Mouse (Mus musculus) large intestine, adult 2 months (tissue): ENCODE measurements around the gene Rasgef1a. TPM values are rescaled to one million over a fixed set of nuclear protein-coding genes. Genes with fewer than 3 reads are reported as not detected.
A peak's percentile ranks its signal among the peaks of the same experiment; 100 is the strongest.

ENCODE experiments used
- DNase-seq: peaks from one replicate; pipeline ENCODE4 v3.0.0-alpha.2; 2012; ENCODE audit warnings: low read depth, low spot score
- WGBS: fragments of 180-500 bp; shearing (Covaris S2); methylation state at CpG from one replicate; pipeline ENCODE4 v1.1.7; 2018; 5-methylcytosine and 5-hydroxymethylcytosine counted together
- polyA plus RNA-seq: library from polyadenylated mRNA; depleted of rRNA; stranded (reverse); fragments of >200 nt; gene quantifications from 2 replicates; pipeline ENCODE4 v1.2.3, GENCODE M21; 2012; rRNA removed

Rasgef1a gene
- polyA plus RNA-seq, 1 experiment, result 0.21 TPM

DNA sequence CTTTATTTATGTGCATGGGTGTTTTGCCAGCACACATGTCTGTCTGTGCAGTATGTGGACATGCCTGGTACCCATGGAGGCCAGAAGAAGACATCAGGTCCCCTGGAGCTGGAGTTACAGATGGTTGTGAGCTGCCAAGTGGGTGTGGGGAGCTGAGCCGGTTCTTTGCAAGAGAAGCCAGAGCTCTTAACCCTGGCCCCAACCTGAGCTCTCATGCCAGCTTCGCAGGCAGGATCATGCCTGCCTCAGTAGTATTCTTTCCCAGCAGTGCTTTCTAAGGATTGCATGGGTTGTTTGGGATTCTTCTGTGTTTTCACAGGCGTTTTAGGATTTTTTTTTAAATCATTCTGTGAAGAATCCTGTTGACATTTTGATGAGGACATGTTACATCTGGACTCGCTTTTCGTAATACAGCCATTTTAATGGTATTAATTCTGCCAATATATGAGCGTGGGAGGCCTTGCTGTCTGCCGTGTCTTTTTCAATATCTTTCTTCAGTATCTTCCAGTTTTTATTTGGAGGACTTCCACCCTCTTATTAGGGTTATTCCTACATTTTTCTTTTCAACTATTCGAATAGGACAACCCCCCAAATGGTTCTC lies 86.6 kb downstream of the Rasgef1a start:
- WGBS, result 62% methylated on average over 8 of the region's 8 CpGs
- no peak for DNase-seq

DNA sequence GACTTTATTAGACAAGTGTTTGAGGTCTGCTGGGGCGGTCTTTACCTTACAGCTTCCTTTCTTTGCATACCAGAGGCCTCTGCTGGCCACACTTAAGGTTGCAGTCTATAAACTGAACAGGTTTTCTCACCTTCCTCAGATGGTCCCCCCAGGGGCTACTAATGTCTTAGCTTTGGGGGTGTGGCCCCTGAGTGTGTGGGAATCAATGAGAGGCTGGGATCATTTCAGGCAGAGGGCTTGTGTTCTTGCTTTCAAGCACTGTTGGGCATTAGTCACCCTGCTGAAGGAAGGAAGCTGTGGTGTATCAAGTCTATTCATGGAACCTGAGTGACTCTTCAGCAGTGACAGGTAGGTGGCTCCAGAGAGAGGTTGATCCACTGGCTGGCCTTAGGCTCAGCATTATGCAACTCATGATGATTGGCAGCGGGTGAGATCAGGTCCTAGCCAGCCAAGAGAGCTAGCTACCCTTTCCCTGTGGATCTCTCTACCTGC lies 88.1 kb downstream of the Rasgef1a start:
- no peak for DNase-seq
- WGBS, result 36% methylated on average over 2 of the region's 2 CpGs

DNA sequence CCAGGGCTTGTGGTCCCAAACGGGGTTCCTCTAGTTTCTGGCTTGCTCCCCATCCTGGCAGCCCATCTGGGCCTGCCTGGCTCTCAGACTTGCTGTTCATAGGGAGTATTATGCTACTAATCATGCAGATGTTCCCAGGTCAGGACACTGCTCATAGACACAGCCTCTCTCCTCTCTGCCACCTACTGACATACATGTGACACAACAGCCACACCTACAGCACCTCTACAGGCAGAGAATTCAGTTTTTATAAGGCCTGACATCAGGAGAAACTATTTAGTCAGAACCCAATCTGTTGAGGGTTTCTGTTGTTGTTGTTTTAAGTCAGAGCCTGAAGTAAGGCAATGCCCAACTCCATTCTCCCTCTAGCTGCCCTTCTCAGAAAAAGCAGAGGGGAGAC lies 100.6 kb downstream of the Rasgef1a start:
- WGBS, result 50% methylated on average over 1 of the region's 1 CpGs
- no peak for DNase-seq

DNA sequence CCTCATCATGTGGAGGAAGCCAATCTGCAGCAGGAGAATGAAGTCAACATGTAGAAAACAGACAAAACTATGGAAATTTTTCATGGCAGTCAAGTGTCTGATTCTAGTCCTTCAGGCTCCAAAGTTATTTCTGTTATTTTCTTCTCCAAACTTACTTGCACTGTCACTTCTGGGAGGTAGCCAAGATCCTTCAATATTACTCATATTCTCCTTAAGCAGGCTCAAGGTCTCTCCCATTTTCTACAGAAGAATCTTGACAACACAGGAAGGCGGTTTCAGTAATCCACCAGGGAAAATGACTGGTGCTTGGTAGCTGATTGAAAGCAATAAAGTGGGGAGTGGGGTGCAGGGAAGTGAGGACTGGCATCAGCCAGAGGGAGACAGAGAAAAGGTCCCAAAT lies 111.5 kb downstream of the Rasgef1a start:
- DNase-seq, result no peak
- 80% methylated on average over 1 of the region's 1 CpGs for WGBS

DNA sequence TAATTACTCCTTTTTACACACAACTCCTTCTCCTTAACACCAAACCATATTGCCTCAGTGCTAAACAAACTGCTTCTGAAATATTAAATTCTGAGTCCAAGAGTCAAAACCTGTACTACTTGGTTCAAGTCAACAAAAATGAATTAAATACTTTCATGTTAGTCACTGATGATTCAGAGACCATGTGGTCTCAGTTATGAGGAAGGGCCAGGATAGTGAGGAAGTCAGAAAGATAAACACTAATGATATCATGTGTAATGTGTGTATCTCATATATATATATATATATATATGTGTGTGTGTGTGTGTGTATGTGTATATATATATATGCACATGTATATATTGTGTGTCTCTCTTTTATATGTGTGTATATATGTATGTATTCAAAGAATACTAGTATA lies 115.3 kb downstream of the Rasgef1a start:
- no peak for DNase-seq

DNA sequence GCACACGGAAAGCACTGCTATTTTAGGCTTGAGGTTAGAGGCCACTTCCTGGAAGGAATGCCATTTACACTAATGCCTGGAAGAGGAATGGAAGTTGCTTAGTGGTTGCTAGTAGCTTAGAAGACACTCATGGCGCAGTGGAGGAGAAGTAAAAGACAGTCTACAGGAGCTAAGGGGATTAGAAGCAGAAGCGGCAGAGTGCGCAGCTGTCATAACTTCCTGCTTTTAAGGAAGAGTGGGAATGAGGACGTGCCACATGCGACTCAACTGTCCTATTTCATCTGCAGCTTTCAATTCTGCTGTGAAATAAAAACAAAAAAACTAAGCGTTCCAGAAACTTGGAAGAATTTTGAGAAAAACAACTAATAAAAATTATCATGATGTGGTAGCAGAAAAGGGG lies 116.0 kb downstream of the Rasgef1a start:
- 86% methylated on average over 7 of the region's 7 CpGs for WGBS
- no peak for DNase-seq

DNA sequence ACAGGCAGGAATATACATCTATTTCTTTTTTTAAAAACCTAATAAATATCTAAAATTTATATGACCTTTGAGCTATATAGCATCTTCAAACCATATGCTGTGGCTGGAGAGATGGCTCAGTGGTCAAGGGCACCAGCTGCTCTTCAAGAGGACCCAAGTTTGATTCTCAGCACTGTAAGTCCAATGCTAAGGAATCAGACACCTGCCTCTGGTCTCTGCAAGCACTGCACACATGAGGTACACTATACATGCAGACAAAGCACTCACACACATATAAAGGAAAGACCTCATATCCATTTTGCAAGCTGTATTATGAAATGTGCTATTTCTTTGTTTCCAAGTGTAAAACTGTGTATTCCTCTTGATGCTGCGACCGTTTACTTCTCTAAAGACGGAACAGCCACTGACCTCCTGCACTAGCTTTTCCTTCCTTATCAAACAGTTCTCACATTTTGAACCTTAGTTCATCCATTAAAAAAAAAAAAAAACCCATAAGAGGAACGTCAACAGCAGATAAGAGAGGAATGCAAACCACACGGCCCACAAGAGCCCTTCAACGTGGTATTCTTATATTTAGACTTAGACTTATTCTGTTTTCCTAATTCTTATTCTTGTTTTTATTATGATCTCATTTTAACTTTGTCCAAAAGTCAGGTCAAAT lies 116.7 kb downstream of the Rasgef1a start:
- no peak for DNase-seq
- WGBS, result 55% methylated on average over 6 of the region's 6 CpGs

DNA sequence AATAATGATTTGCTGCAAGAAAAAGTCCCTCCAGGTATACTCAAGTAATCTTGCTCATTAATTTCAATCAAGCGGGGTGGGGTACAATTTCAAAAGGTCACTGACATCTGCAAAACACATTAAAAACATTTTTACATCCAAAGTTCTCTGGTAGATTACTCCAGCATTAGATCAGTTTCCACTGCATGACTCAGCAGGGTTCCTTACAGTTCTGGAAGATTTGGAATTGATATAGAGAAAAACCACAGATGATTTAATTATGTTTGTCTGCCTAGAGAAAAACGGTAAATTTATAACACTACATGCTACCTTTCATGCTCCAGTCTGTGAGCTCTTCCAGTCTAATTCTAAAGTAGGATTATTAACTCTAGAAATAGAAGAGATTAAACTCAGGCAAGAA lies 118.8 kb downstream of the Rasgef1a start:
- 52% methylated on average over 2 of the region's 2 CpGs for WGBS
- DNase-seq, result no peak

DNA sequence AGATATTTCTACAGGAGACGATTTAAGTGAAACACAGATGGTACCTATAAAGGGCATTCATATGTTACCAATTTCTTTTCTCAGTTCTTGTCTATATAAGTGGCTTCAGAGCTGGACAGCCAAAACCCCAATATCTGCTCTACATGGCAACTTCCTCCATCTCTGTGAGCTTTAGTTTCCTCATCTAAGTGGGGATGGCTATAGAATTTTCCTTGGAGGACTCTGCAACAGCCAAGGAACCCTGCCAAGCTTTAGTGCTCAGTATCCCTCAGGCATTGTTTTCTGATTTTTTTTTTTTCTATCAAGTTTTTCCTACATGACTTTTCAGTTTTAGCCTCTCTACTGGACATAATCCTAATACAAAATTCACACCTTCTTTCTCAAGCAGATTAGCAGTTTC lies 123.2 kb downstream of the Rasgef1a start:
- 80% methylated on average over 1 of the region's 1 CpGs for WGBS
- no peak for DNase-seq

DNA sequence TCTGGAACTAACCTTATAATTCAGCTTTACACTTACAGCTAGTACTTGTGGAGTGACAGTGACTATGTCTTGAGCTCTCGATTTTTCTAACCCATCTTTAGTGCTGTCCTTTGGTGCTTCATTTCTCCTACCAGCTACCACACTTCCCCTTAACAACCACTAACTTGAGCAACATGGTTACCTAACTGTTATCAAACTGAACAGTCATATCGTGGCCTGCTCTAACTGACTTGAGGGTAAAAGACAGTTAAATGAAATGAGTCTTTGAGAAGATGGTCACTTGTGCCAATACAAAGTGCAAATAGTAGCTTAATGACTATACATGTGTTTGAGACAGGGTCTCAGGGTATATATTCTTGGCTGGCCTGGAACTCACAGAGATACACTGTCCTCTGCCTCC lies 125.9 kb downstream of the Rasgef1a start:
- 76% methylated on average over 2 of the region's 2 CpGs for WGBS
- DNase-seq, result no peak

DNA sequence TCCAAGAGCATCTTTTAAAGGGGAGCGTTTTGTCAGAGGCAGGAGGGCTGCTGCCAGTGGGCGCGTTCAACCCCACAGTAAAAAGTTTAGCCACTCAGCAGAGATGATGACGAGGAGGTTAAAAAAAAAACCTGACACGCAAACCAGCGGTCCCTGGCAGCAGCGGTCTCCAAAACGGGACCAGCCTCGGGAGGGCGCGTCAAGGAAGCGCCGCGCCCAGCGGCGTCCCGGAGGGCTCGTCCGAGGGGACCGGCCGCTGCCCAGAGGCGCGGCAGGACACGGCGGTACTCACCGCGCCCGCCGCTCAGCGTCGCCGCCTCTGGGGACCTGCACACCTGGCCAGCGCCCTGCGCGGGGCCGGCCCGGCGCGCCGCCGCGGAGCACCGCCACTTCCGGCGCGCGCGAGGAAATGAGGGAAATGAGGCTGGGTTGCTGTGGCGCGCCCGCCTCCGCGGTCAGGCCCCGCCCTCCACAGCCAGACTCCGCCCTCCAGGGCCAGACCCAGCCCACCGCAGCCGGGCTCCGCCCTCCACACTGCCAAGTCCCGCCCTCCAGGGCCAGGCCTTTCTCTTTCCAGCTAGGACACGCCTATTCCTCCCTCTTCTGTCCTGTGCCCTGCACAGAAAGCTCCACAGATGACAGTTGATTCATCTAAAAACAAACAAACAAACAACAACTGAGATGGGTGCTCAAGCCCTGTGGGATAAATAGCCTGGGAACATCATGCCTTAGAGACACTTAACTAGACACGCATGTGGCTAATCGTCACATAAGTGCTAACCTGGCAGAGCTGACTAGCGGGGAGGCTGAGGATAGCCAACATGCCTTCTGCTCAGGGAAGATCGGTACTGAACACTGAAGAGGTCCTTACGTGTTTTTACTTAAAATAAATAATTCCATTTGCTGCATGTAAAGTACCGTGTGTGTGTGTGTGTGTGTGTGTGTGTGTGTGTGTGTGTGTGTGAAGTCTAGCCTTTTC lies 127.8 kb downstream of the Rasgef1a start, which contains the start of gene Csgalnact2:
Csgalnact2 (minus strand) TSS at position 410 of the 979 bp plus-strand sequence.
- peak; percentile 48 for DNase-seq
- 5% methylated on average over 65 of the region's 66 CpGs for WGBS

DNA sequence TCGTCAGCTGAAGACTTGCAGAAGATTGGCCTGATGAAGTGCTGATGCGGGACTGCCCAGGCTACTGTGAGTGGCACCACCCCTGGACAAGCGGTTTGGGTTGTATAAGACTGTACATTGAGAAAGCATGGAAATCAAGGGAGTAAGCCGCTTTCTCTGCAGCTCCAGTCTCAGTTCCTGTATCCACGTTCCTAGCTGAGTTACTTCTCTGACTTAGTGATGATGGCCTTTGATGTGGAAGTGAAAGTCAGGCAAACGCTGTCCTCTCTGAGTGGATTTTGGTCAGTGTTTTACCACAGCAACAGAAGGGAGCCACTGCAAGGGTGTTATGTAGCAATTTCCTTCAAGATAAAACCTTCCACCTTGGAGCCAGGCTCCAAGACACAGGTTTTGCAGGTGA lies 129.7 kb downstream of the Rasgef1a start:
- DNase-seq, result no peak
- WGBS, result 74% methylated on average over 6 of the region's 6 CpGs

Other genes starting within 250 kb of the Rasgef1a start
- 20.1 and 21.0 TPM in 2 replicates for gene Zfp637, start 170.3 kb upstream of the Rasgef1a start, polyA plus RNA-seq
- gene Zfp239, start 149.3 kb upstream of the Rasgef1a start, polyA plus RNA-seq, result 5.2 and 7.8 TPM in 2 replicates
- gene Hnrnpf, start 111.1 kb upstream of the Rasgef1a start, polyA plus RNA-seq, result 166 and 175 TPM in 2 replicates
- not detected in 2 replicates for gene Fxyd4, start 73.7 kb upstream of the Rasgef1a start, polyA plus RNA-seq
- gene Csgalnact2, start 127.7 kb downstream of the Rasgef1a start, polyA plus RNA-seq, result 1.4 and 1.5 TPM in 2 replicates
- 4.1 and 4.2 TPM in 2 replicates for gene Ret, start 186.3 kb downstream of the Rasgef1a start, polyA plus RNA-seq